Mouse (Mus musculus): ENCODE results near the gene Cep104.
A peak's percentile ranks its signal among the peaks of the same experiment; 100 is the strongest.

DNA sequence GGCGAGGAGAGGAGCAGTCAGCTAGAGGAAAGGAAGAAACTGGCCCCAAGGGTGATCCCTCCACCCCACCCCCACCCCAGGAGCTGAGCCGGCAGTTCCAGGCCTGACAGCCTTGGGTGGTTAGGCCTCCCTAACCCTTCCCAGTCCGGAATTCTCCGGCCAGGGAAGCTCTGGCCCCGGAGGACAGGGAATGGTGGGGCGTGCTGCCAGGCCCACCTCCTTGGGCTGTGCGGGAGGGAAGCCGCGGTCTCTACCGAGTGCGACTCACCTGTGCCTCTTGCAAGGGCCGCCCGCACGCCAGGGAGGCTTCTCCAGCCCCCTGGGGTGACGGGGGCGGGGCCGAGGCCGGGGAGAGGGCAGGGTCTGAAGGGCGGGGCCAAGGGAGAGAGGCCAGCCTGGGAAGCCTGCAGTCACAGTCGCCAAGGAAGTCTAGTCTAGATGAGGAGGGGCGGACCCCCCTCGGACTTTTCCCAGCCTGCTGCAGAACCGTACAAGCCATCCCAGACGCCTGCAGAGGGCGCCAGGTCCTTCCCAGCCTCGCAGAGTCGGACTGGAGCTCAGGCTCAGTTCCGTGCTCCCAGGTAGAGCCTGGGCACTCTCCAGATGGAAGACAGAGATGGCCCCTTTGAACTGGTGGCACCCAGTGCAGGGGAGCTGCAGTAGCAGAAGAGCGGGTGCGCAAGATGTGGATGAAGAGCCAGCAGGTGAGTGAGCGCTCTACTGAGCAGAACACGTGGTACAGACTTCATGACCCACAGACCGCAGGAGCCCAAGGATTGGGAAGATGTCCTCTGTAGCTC lies 50.8 kb downstream of the Cep104 start, which contains the start of gene Smim1:
- TF ChIP-seq CTCF (IDR thresholded peaks at IDR 0.05; ENCODE audit: low read depth) (peak; percentile 90), EP300 (IDR thresholded peaks at IDR 0.05; ENCODE audit: low read depth) (no peak; the same call in 1 of the 2 replicates)

Data from liver, embryonic 14.5 days (tissue).